Mouse (Mus musculus) lung, adult 2 months (tissue): Measurements from ENCODE around the gene Polr3a.
A peak's percentile ranks its signal among the peaks of the same experiment; 100 is the strongest.

Source experiments
- CTCF ChIP-seq: fragments of 200-500 bp; IDR thresholded peaks from 2 replicates; pipeline ENCODE4 v1.5.1; 2011; ENCODE audit warnings: mild to moderate bottlenecking, low read length, control low read depth; ENCODE audit not compliant: insufficient read depth
- POLR2A ChIP-seq: fragments of 200-500 bp; IDR thresholded peaks from 2 replicates; pipeline ENCODE4 v1.6.1; 2011; ENCODE audit warnings: low read depth, mild to moderate bottlenecking, control low read depth, low read length, borderline replicate concordance; ENCODE audit errors: extremely low read depth

- TF ChIP-seq CTCF (peak; percentile 77), POLR2A (no peak)
Observed at GRCm38 (mm10) chr14:24500091-24500844, 13.4 kb upstream of the Polr3a start.
